Mouse (Mus musculus) midbrain, embryonic 10.5 days (tissue): ENCODE measurements at regions not wholly inside any gene's neighbourhood (a gene's known extent, or its start where the extent isn't known, plus 50 kb on each side); places are given as distances from the start of the nearest gene placed in this dataset.

ENCODE experiments used
- DNase-seq: peaks from one replicate; pipeline ENCODE4 v3.0.0-alpha.2; 2017; ENCODE audit warnings: low spot score
- H3K27ac ChIP-seq: fragments of 300-500 bp; sonication (generic); replicated peaks from 2 replicates; pipeline ENCODE4 v1.5.1; 2016; ENCODE audit warnings: mild to moderate bottlenecking
- H3K27me3 ChIP-seq: fragments of 300-500 bp; sonication (generic); 2 replicates; pipeline ENCODE4 v1.6.1; 2016; ENCODE audit warnings: low read depth, mild to moderate bottlenecking; ENCODE audit not compliant: poor library complexity, severe bottlenecking
- H3K36me3 ChIP-seq: fragments of 300-500 bp; sonication (generic); 2 replicates; pipeline ENCODE4 v1.6.1; 2016; ENCODE audit warnings: mild to moderate bottlenecking, moderate library complexity
- H3K4me1 ChIP-seq: fragments of 300-500 bp; sonication (generic); 2 replicates; pipeline ENCODE4 v1.6.1; 2016
- H3K4me3 ChIP-seq: fragments of 300-500 bp; sonication (generic); 2 replicates; pipeline ENCODE4 v1.5.1; 2016; ENCODE audit warnings: mild to moderate bottlenecking, moderate library complexity
- H3K9me3 ChIP-seq: fragments of 300-500 bp; sonication (generic); replicated peaks from 2 replicates; pipeline ENCODE4 v1.6.1; 2016; ENCODE audit warnings: mild to moderate bottlenecking
- WGBS: fragments of 180-500 bp; shearing (Covaris S2); methylation state at CpG from one replicate; pipeline ENCODE4 v1.1.7; 2016; 5-methylcytosine and 5-hydroxymethylcytosine counted together

- Histone ChIP-seq H3K36me3 (no peaks in the 10 kb centered on the region), H3K4me3 (no peak overlapping the region), H3K4me1 (peaks cover 10% of the 10 kb centered on the region; the same call in 1 of the 2 replicates), H3K27ac (peak overlapping the region; percentile 25; the same call in 1 of the 2 replicates), H3K27me3 (no peaks in the 10 kb centered on the region), H3K9me3 (no peaks in the 10 kb centered on the region)
- WGBS = 89% methylated on average over 20 of the region's 20 CpGs
- DNase-seq = no peak
These were observed 448.4 kb upstream of the Rgma start for GRCm38 (mm10) chr7:72926772-72927380.

DNA sequence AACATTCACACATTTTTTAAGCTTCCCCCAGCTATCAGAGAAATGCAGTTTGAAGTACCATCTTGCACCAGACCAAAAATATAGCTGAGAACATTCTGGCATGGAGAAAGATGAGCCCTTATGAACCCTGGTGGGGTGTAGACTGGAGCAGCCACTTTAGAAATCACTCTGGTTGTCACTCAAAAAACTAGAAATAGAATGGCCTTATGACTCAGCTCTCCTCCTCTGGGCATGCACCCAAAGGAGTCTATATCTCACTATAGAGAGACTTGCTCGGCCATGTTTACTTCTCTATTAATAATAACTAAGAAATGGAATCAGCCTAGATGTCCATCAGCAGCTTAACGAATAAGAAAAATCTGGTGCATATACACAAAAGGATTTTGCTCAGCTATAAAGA, 436.5 kb upstream of the Rgma start:
- Histone ChIP-seq H3K4me3 (no peak overlapping the region), H3K27me3 (no peaks in the 10 kb centered on the region), H3K9me3 (no peaks in the 10 kb centered on the region), H3K36me3 (no peaks in the 10 kb centered on the region), H3K4me1 (no peaks in the 10 kb centered on the region), H3K27ac (no peak overlapping the region)
- no peak for DNase-seq
- WGBS = 92% methylated on average over 2 of the region's 2 CpGs

GRCm38 (mm10) chr7:72947531-72947930, 427.8 kb upstream of the Rgma start:
- no peaks in the 10 kb centered on the region for H3K36me3 ChIP-seq
- no peaks in the 10 kb centered on the region for H3K27me3 ChIP-seq
- H3K27ac ChIP-seq = no peak overlapping the region
- no peaks in the 10 kb centered on the region for H3K9me3 ChIP-seq
- H3K4me3 ChIP-seq = no peak overlapping the region
- WGBS = 81% methylated on average over 1 of the region's 1 CpGs
- DNase-seq = no peak
- H3K4me1 ChIP-seq = peaks cover 4% of the 10 kb centered on the region; the same call in 1 of the 2 replicates

DNA sequence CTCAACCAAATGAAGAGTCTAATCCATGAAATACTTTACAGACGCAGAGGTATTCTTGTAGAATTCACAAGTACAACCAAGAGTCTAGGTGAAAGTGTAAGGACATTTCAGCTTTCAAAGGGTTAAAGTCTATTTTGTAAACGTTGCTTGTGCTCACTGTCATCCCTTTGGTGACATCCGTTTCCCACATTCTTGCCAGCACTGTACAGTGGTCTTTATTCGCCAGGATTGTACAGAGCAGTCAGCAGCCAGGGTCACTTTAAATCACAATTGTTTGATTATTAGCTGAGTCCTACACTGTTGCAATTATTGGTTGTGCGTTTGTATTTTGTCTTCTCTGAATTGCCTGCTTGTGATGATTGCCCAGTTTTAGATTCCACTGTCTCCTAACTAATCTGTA, 427.3 kb upstream of the Rgma start:
- Histone ChIP-seq H3K9me3 (no peaks in the 10 kb centered on the region), H3K4me1 (peaks cover 4% of the 10 kb centered on the region; the same call in 1 of the 2 replicates), H3K4me3 (no peak overlapping the region), H3K36me3 (no peaks in the 10 kb centered on the region), H3K27ac (no peak overlapping the region), H3K27me3 (no peaks in the 10 kb centered on the region)
- no peak for DNase-seq
- WGBS = 74% methylated on average over 5 of the region's 5 CpGs

DNA sequence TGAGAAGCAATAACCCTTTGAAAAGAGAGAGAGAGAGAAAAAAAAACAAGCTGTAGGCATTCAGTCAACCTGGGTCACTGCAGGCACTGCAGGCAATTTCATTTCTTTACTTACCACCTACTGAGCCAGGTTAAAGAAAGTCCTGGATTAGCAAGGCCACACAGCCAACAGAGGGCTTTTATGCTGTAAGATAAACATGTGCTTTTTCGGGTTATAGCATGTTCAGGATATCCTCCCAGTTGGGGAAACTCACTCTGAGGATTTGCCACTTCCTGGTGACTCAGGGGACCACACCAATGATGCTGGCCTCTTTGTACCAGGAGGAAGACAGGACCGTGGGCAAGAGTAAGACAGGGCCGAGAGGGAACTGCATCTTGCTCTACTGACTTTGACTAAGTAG, 426.6 kb upstream of the Rgma start:
- no peaks in the 10 kb centered on the region for H3K27me3 ChIP-seq
- no peaks in the 10 kb centered on the region for H3K9me3 ChIP-seq
- DNase-seq = no peak
- no peak overlapping the region for H3K4me3 ChIP-seq
- no peaks in the 10 kb centered on the region for H3K36me3 ChIP-seq
- H3K27ac ChIP-seq = no peak overlapping the region
- 48% methylated on average over 3 of the region's 3 CpGs for WGBS
- peaks cover 4% of the 10 kb centered on the region; the same call in 1 of the 2 replicates for H3K4me1 ChIP-seq

GRCm38 (mm10) chr7:72949886-72950285, 425.4 kb upstream of the Rgma start:
- Histone ChIP-seq H3K4me1 (peaks cover 4% of the 10 kb centered on the region; the same call in 1 of the 2 replicates), H3K27ac (no peak overlapping the region), H3K27me3 (no peaks in the 10 kb centered on the region), H3K9me3 (no peaks in the 10 kb centered on the region), H3K36me3 (no peaks in the 10 kb centered on the region), H3K4me3 (no peak overlapping the region)
- DNase-seq = no peak
- 75% methylated on average over 7 of the region's 7 CpGs for WGBS

GRCm38 (mm10) chr7:72957674-72958073, 417.6 kb upstream of the Rgma start:
- no peaks in the 10 kb centered on the region for H3K36me3 ChIP-seq
- no peaks in the 10 kb centered on the region for H3K27me3 ChIP-seq
- no peak overlapping the region for H3K4me3 ChIP-seq
- peaks cover 6% of the 10 kb centered on the region; the same call in 1 of the 2 replicates for H3K4me1 ChIP-seq
- WGBS = 78% methylated on average over 4 of the region's 4 CpGs
- no peak for DNase-seq
- H3K9me3 ChIP-seq = no peaks in the 10 kb centered on the region
- no peak overlapping the region for H3K27ac ChIP-seq

DNA sequence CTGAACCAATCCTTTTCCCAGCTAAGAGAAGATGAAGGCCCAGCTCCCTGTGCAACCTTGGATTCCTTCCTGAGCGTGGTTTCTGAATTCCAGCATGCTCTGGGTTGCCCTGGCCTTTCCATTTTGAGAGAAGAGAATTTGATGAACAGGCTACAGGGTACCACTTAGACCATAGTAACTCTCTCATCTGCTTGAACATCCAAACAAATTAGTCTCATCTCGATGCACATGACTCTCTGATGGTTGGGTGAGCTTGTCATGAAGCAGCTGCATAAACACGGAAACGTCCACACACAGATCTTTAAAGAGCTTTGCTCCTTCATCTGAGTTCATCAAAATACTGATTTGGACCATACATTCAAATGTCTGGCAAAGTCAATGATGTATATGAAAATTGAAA, 414.0 kb upstream of the Rgma start:
- peaks cover 9% of the 10 kb centered on the region; the same call in 1 of the 2 replicates for H3K4me1 ChIP-seq
- no peak for DNase-seq
- no peak overlapping the region for H3K4me3 ChIP-seq
- no peak overlapping the region for H3K27ac ChIP-seq
- H3K27me3 ChIP-seq = no peaks in the 10 kb centered on the region
- 80% methylated on average over 4 of the region's 4 CpGs for WGBS
- no peaks in the 10 kb centered on the region for H3K36me3 ChIP-seq
- no peaks in the 10 kb centered on the region for H3K9me3 ChIP-seq

GRCm38 (mm10) chr7:72962815-72963214, 412.5 kb upstream of the Rgma start:
- DNase-seq = no peak
- no peak overlapping the region for H3K27ac ChIP-seq
- peaks cover 9% of the 10 kb centered on the region; the same call in 1 of the 2 replicates for H3K4me1 ChIP-seq
- no peaks in the 10 kb centered on the region for H3K27me3 ChIP-seq
- no peaks in the 10 kb centered on the region for H3K9me3 ChIP-seq
- H3K4me3 ChIP-seq = no peak overlapping the region
- H3K36me3 ChIP-seq = no peaks in the 10 kb centered on the region
- 65% methylated on average over 3 of the region's 3 CpGs for WGBS

DNA sequence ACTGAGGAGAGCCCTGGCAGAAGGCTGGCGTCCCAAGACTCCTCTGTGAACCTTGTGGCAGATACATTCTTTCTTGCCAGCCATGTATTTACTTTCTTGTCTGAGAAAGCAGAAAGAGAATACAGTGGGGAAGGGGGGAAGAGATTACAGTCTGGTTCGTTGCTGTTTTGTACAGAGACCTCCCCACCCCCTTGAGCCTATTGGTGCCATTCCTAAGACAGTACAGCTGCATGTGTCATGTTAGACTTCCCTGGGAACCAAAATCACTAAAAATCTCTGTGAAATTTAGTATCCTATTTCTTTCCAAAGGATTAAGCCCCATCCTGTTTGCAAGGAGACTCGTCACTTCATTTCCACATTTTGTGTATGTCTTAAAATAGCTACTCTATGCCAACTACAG, 411.4 kb upstream of the Rgma start:
- DNase-seq = no peak
- Histone ChIP-seq H3K36me3 (no peaks in the 10 kb centered on the region), H3K4me3 (no peak overlapping the region), H3K4me1 (peaks cover 9% of the 10 kb centered on the region; the same call in 1 of the 2 replicates), H3K27me3 (no peaks in the 10 kb centered on the region), H3K9me3 (no peaks in the 10 kb centered on the region), H3K27ac (no peak overlapping the region)
- WGBS = 88% methylated on average over 3 of the region's 3 CpGs

- Histone ChIP-seq H3K27me3 (no peaks in the 10 kb centered on the region), H3K4me1 (no peaks in the 10 kb centered on the region), H3K36me3 (no peaks in the 10 kb centered on the region), H3K4me3 (no peak overlapping the region), H3K27ac (no peak overlapping the region), H3K9me3 (no peaks in the 10 kb centered on the region)
- DNase-seq = no peak
- 87% methylated on average over 4 of the region's 4 CpGs for WGBS
These were observed 407.1 kb upstream of the Rgma start for GRCm38 (mm10) chr7:72968193-72968592.

GRCm38 (mm10) chr7:72971506-72972267, 403.6 kb upstream of the Rgma start:
- H3K4me1 ChIP-seq = no peaks in the 10 kb centered on the region
- no peak overlapping the region for H3K4me3 ChIP-seq
- WGBS = 92% methylated on average over 5 of the region's 5 CpGs
- H3K9me3 ChIP-seq = no peaks in the 10 kb centered on the region
- no peaks in the 10 kb centered on the region for H3K27me3 ChIP-seq
- no peaks in the 10 kb centered on the region for H3K36me3 ChIP-seq
- no peak for DNase-seq
- H3K27ac ChIP-seq = no peak overlapping the region

DNA sequence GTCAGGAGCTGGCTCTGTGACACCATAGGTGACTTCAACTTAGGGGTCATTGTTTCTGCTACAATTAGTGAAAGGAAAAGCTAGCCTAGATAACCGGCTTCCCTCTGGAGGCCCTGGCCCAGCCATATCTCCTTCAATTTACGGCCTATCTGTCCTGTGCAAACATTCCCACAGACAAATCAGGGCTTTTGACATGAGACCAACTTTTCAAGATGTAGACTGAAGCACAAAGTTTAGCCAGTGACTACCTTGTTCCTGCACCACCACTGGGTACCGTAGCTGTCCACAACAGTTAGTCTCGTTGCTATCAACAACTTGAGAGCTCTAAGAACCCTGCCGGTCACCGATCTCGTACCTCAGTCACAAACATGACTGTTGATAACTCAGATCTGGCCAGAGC, 402.9 kb upstream of the Rgma start:
- 92% methylated on average over 7 of the region's 7 CpGs for WGBS

More for the DNA sequence above, 402.9 kb upstream of the Rgma start:
- no peak for DNase-seq
- H3K4me1 ChIP-seq = no peaks in the 10 kb centered on the region
- no peak overlapping the region for H3K27ac ChIP-seq
- no peaks in the 10 kb centered on the region for H3K27me3 ChIP-seq
- H3K9me3 ChIP-seq = no peaks in the 10 kb centered on the region
- no peaks in the 10 kb centered on the region for H3K36me3 ChIP-seq
- no peak overlapping the region for H3K4me3 ChIP-seq
